Mouse (Mus musculus) lung, postnatal 0 days (tissue): ENCODE results near the gene Ech1.

Source experiments
- CTCF ChIP-seq: IDR thresholded peaks from 2 replicates; pipeline ENCODE4 v1.5.1; 2016; ENCODE audit warnings: antibody characterized with exemption, mild to moderate bottlenecking
- EP300 ChIP-seq: IDR thresholded peaks from 2 replicates; pipeline ENCODE4 v1.6.1; 2016; ENCODE audit warnings: antibody characterized with exemption, mild to moderate bottlenecking, control low read depth

GRCm38 (mm10) chr7:28793834-28794233 is 31.2 kb upstream of the Ech1 start:
- peak; percentile 55 for TF ChIP-seq CTCF
- no peak for TF ChIP-seq EP300
